Mouse (Mus musculus) cerebellum, adult 2 months (tissue): ENCODE results near the gene Tnfaip3.

Experiments used
- CTCF ChIP-seq: fragments of 200-500 bp; IDR thresholded peaks from 2 replicates; pipeline ENCODE4 v1.5.1; 2011; ENCODE audit warnings: low read depth, mild to moderate bottlenecking, control low read depth, low read length, moderate library complexity, borderline replicate concordance; ENCODE audit not compliant: insufficient read depth
- POLR2A ChIP-seq: fragments of 200-500 bp; IDR thresholded peaks from 2 replicates; pipeline ENCODE4 v1.6.1; 2011; ENCODE audit warnings: low read length, control low read depth, borderline replicate concordance; ENCODE audit not compliant: insufficient read depth

DNA sequence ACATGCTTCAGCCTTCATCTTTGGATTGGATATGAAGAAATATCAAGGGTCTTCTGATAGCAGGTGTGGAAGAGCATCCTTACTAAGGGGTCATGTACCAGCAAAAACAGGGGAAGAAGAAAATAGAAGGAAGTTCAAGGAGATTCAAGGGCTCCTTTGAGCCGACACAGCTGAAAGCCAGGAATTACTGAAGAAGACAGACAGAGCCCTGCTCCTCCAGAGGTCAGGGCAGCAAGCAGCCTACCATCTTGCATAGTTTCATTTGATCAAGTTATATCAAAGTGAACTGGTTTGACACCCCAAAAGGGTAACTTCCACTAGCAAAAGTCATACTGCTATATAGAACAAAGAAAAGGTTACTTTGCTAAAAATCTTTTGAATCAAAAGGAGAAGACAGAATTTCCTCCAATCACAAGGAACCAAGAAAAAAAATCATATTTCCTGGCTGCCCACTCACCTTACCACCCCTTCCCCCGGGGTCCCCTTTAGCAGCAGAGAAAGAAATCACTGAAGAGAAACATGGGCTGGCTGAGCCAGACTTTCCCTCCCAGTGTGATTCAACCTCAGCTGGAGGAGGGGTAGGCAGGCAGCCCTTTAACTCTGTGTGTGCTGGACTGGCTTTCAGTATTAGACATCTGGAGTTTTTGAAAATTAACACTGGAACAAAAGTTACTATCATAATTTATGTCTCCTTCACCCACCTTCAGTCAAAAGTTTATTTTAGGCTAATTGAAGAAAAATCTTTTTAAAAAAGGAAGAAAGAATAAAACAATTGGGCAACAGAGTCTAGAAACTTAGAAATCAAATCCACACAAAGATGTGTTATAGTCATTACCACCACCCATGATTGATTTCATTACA is 28.2 kb downstream of the Tnfaip3 start:
- TF ChIP-seq CTCF = no peak
- no peak for TF ChIP-seq POLR2A
